Mouse (Mus musculus): ENCODE measurements around the gene Tpte.

DNA sequence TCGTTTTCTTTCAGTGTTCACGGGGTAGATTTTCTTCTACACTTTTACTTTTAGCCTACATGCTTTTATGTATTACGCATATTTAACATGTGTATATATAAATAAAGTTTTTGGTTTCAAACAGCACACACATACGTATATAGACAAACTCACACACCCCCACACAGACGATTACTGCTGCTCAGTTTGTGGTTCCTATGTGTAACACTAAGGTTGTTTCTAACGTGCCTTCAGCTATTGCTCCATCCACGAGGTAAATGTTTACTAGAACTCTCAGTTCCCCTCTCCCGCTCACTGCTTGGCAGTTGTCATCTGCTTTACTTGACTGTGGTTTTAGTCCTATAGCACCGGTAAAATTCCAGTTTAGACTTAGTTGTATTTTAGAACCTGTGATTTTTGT lies 34.2 kb upstream of the Tpte start:
- no peak for TF ChIP-seq CTCF (IDR thresholded peaks at IDR 0.05; ENCODE audit: control insufficient read depth, insufficient read depth, insufficient replicate concordance, low read depth, low read length)
- TF ChIP-seq POLR2A (IDR thresholded peaks at IDR 0.05; ENCODE audit: control insufficient read depth, low read depth, low read length) = no peak
